Mouse (Mus musculus) heart, embryonic 16.5 days (tissue): ENCODE data around the gene Utp6. TPM values are rescaled to one million over a fixed set of nuclear protein-coding genes. Genes with fewer than 3 reads are reported as not detected.

Experiments used
- ATAC-seq: fragments of 200-750 bp; cut with Nextera tagmentation; replicated peaks from 2 replicates; pipeline ENCODE4 v1.8.0; 2017; ENCODE audit warnings: moderate number of reproducible peaks; ENCODE audit not compliant: insufficient read depth, low FRiP score; ENCODE audit errors: extremely low read depth
- H3K27ac ChIP-seq: fragments of 300-500 bp; sonication (generic); 2 replicates; pipeline ENCODE4 v1.5.1; 2014; ENCODE audit warnings: mild to moderate bottlenecking, low read length, control low read depth, moderate library complexity
- H3K27me3 ChIP-seq: fragments of 300-500 bp; sonication (generic); 2 replicates; pipeline ENCODE4 v1.6.1; 2014; ENCODE audit warnings: low read length, mixed read lengths; ENCODE audit not compliant: control insufficient read depth, insufficient read depth
- H3K36me3 ChIP-seq: fragments of 300-500 bp; sonication (generic); 2 replicates; pipeline ENCODE4 v1.6.1; 2014; ENCODE audit not compliant: control insufficient read depth, insufficient read depth
- H3K4me1 ChIP-seq: fragments of 300-500 bp; sonication (generic); 2 replicates; pipeline ENCODE4 v1.6.1; 2014; ENCODE audit warnings: low read length, mixed read lengths; ENCODE audit not compliant: control insufficient read depth, insufficient read depth
- H3K4me2 ChIP-seq: fragments of 300-500 bp; sonication (generic); 2 replicates; pipeline ENCODE4 v1.6.1; 2014; ENCODE audit warnings: low read depth, mild to moderate bottlenecking, control low read depth, low read length
- H3K4me3 ChIP-seq: fragments of 300-500 bp; sonication (generic); 2 replicates; pipeline ENCODE4 v1.5.1; 2014; ENCODE audit warnings: mild to moderate bottlenecking, control low read depth, low read length
- H3K9ac ChIP-seq: fragments of 300-500 bp; sonication (generic); 2 replicates; pipeline ENCODE4 v1.6.1; 2014; ENCODE audit warnings: low read length, control low read depth
- H3K9me3 ChIP-seq: fragments of 300-500 bp; sonication (generic); replicated peaks from 2 replicates; pipeline ENCODE4 v1.6.1; 2016; ENCODE audit warnings: low read length; ENCODE audit not compliant: control insufficient read depth
- WGBS: fragments of 180-500 bp; shearing (Covaris S2); extraction: QIAGEN DNeasy Blood & Tissue Kit; methylation state at CpG from one replicate; pipeline ENCODE4 v1.1.7; 2014; 5-methylcytosine and 5-hydroxymethylcytosine counted together
- polyA plus RNA-seq: library from polyadenylated mRNA; unstranded; fragments of >200 nt; fragmentation: Nextera tagmentation; extraction: Ambion mirVana; gene quantifications from 2 replicates; pipeline ENCODE4 v1.2.1, GENCODE M21; 2015

Gene Utp6
- polyA plus RNA-seq, 1 experiment from 2014 or later, result 34.1 TPM

GRCm38 (mm10) chr11:79901146-79901545, 61.0 kb downstream of the Utp6 start:
- 80% methylated on average over 6 of the region's 6 CpGs for WGBS
- H3K4me1 ChIP-seq, result no peaks in the 10 kb centered on the region
- no peak overlapping the region for H3K4me2 ChIP-seq
- no peak overlapping the region for H3K27ac ChIP-seq
- H3K9ac ChIP-seq, result no peak overlapping the region
- ATAC-seq, result no peak
- no peak overlapping the region for H3K4me3 ChIP-seq
- H3K9me3 ChIP-seq, result no peaks in the 10 kb centered on the region
- H3K36me3 ChIP-seq, result no peaks in the 10 kb centered on the region
- no peaks in the 10 kb centered on the region for H3K27me3 ChIP-seq

GRCm38 (mm10) chr11:79892259-79892658, 69.9 kb downstream of the Utp6 start:
- Histone ChIP-seq H3K4me3 (no peak overlapping the region), H3K36me3 (no peaks in the 10 kb centered on the region), H3K4me1 (no peaks in the 10 kb centered on the region), H3K9me3 (no peaks in the 10 kb centered on the region), H3K27ac (no peak overlapping the region), H3K4me2 (no peak overlapping the region), H3K27me3 (no peaks in the 10 kb centered on the region), H3K9ac (no peak overlapping the region)
- WGBS, result 85% methylated on average over 6 of the region's 6 CpGs
- no peak for ATAC-seq

- no peak overlapping the region for H3K27ac ChIP-seq
- H3K9me3 ChIP-seq, result no peaks in the 10 kb centered on the region
- no peak for ATAC-seq
- no peak overlapping the region for H3K9ac ChIP-seq
- no peaks in the 10 kb centered on the region for H3K27me3 ChIP-seq
- no peak overlapping the region for H3K4me2 ChIP-seq
- no peaks in the 10 kb centered on the region for H3K36me3 ChIP-seq
- H3K4me3 ChIP-seq, result no peak overlapping the region
- H3K4me1 ChIP-seq, result no peaks in the 10 kb centered on the region
- WGBS, result 82% methylated on average over 2 of the region's 2 CpGs
These were observed 71.4 kb downstream of the Utp6 start for GRCm38 (mm10) chr11:79890822-79891221.

- H3K4me1 ChIP-seq, result no peaks in the 10 kb centered on the region
- H3K27ac ChIP-seq, result no peak overlapping the region
- H3K9me3 ChIP-seq, result no peaks in the 10 kb centered on the region
- no peaks in the 10 kb centered on the region for H3K27me3 ChIP-seq
- H3K9ac ChIP-seq, result no peak overlapping the region
- no peak for ATAC-seq
- H3K4me3 ChIP-seq, result no peak overlapping the region
- 85% methylated on average over 1 of the region's 1 CpGs for WGBS
- H3K4me2 ChIP-seq, result no peak overlapping the region
- no peaks in the 10 kb centered on the region for H3K36me3 ChIP-seq
These were observed 75.2 kb downstream of the Utp6 start for GRCm38 (mm10) chr11:79886961-79887360.

GRCm38 (mm10) chr11:79886395-79886794, 75.8 kb downstream of the Utp6 start:
- Histone ChIP-seq H3K4me1 (no peaks in the 10 kb centered on the region), H3K27me3 (no peaks in the 10 kb centered on the region), H3K4me2 (no peak overlapping the region), H3K9me3 (no peaks in the 10 kb centered on the region), H3K9ac (no peak overlapping the region), H3K4me3 (no peak overlapping the region), H3K36me3 (no peaks in the 10 kb centered on the region), H3K27ac (no peak overlapping the region)
- no peak for ATAC-seq
- WGBS, result 70% methylated on average over 1 of the region's 1 CpGs

GRCm38 (mm10) chr11:79885713-79886393, 76.3 kb downstream of the Utp6 start:
- Histone ChIP-seq H3K27me3 (no peaks in the 10 kb centered on the region), H3K36me3 (no peaks in the 10 kb centered on the region), H3K4me3 (no peak overlapping the region), H3K4me1 (no peaks in the 10 kb centered on the region), H3K4me2 (no peak overlapping the region), H3K9ac (no peak overlapping the region), H3K9me3 (no peaks in the 10 kb centered on the region), H3K27ac (no peak overlapping the region)
- no peak for ATAC-seq
- 71% methylated on average over 13 of the region's 13 CpGs for WGBS

GRCm38 (mm10) chr11:79884784-79885183, 77.4 kb downstream of the Utp6 start:
- H3K9me3 ChIP-seq, result no peaks in the 10 kb centered on the region
- WGBS, result 86% methylated on average over 6 of the region's 6 CpGs
- no peak for ATAC-seq
- H3K4me1 ChIP-seq, result no peaks in the 10 kb centered on the region
- H3K4me3 ChIP-seq, result no peak overlapping the region
- no peaks in the 10 kb centered on the region for H3K36me3 ChIP-seq
- H3K27ac ChIP-seq, result no peak overlapping the region
- no peak overlapping the region for H3K9ac ChIP-seq
- H3K27me3 ChIP-seq, result no peaks in the 10 kb centered on the region
- no peak overlapping the region for H3K4me2 ChIP-seq

Other genes starting within 250 kb of the Utp6 start
- gene Suz12, start 30.7 kb upstream of the Utp6 start, polyA plus RNA-seq, result 12.7 and 13.9 TPM in 2 replicates
- 32.0 and 42.8 TPM in 2 replicates for gene Crlf3, start 118.6 kb upstream of the Utp6 start, polyA plus RNA-seq
- 4.6 and 5.0 TPM in 2 replicates for gene Atad5, start 127.0 kb upstream of the Utp6 start, polyA plus RNA-seq
- gene Tefm, start 179.8 kb upstream of the Utp6 start, polyA plus RNA-seq, result 31.9 and 35.5 TPM in 2 replicates
- 1.7 and 1.8 TPM in 2 replicates for gene Adap2, start 191.7 kb upstream of the Utp6 start, polyA plus RNA-seq
- 12.5 and 14.5 TPM in 2 replicates for gene Rnf135, start 221.5 kb upstream of the Utp6 start, polyA plus RNA-seq
- gene Rhot1, start 246.6 kb upstream of the Utp6 start, polyA plus RNA-seq, result 63.6 and 69.9 TPM in 2 replicates